Mouse (Mus musculus): ENCODE measurements at regions not wholly inside any gene's neighbourhood (a gene's known extent, or its start where the extent isn't known, plus 50 kb on each side); places are given as distances from the start of the nearest gene placed in this dataset.

DNA sequence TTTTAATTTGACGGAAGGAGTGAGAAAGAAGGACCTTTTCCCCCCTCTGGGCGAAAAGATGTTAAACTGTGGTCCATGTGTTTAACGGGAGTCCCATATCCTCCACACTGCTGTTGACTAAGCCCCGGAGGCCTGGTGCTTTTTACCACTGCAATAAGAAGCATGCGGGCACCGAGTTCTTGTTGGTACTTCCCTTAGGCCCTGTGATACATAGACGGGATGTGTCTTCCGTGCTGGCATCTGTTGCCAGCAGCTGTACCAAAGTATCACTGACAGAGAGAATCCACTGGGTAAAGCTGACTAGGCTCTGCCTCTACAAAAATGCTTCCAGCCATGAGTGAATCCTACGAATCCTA is 232.9 kb downstream of the Zfp36l1 start:
- WGBS = 48% methylated on average over 9 of the region's 9 CpGs
- H3K27ac ChIP-seq (replicated peaks) = peak overlapping the region; percentile 69
- TF ChIP-seq EP300 (optimal IDR thresholded peaks at IDR 0.05) (no peak), CTCF (IDR thresholded peaks at IDR 0.05; ENCODE audit: low read depth) (no peak)
- no peak overlapping the region for H3K9ac ChIP-seq (ENCODE audit: low read length)
- H3K36me3 ChIP-seq (ENCODE audit: control insufficient read depth, insufficient read depth, low read length) = no peaks in the 10 kb centered on the region
- H3K27me3 ChIP-seq (ENCODE audit: control insufficient read depth, insufficient read depth, low read length) = no peaks in the 10 kb centered on the region
- H3K9me3 ChIP-seq (ENCODE audit: control insufficient read depth, low read length) = no peaks in the 10 kb centered on the region
- H3K4me3 ChIP-seq (ENCODE audit: low read depth, low read length) = no peak overlapping the region
- H3K4me2 ChIP-seq (replicated peaks; ENCODE audit: low read depth) = no peak overlapping the region
- ATAC-seq (ENCODE audit: low FRiP score, low TSS enrichment) = 0 out of 2 replicates have a peak, but pooled peaks have one; percentile 22
- no peak for DNase-seq (ENCODE audit: low spot score)
- H3K4me1 ChIP-seq (replicated peaks; ENCODE audit: control insufficient read depth, insufficient read depth) = no peaks in the 10 kb centered on the region

DNA sequence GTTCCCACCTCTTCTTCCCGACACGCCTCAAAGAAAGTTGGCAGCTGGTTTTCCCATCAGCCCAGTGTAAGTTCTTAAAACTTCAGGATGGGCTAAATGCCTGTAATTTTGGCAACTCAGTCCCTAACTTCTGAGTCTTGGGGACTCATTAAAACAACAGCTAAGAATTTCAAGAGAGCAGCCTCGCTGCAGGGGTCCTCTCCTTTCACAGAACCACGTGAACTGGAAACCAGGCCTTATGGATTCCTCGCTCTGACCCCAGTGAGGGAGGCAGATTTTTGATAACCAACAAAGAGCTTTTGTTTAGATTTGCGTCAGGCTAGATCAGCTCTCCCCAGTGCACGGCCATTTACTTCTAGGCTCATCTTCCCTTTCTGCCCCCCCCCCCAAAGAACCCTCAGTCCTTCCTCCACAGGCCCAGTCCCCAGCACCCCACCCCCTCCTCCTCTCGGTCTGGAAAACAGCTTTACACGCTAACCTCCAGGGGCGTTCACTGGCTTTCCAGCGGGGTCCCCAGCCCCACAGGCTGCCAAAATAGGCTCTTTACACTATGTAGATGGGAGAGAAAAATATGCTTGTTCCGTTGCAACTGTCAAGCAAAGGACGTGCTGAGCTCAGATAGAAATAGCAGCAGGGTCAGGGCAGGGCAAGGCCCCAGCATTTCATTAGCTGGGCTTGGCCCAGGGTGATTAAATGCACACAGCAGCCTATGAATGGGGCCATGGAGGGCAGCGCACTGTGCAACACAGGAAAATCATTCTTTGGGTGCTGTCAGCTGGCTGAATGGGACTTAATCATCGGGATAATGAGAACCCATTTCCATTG is 233.5 kb downstream of the Zfp36l1 start:
- Histone ChIP-seq H3K4me2 (replicated peaks; ENCODE audit: low read depth) (no peak overlapping the region), H3K9ac (ENCODE audit: low read length) (no peak overlapping the region), H3K4me3 (ENCODE audit: low read depth, low read length) (no peak overlapping the region), H3K4me1 (replicated peaks; ENCODE audit: control insufficient read depth, insufficient read depth) (no peaks in the 10 kb centered on the region), H3K36me3 (ENCODE audit: control insufficient read depth, insufficient read depth, low read length) (no peaks in the 10 kb centered on the region), H3K27me3 (ENCODE audit: control insufficient read depth, insufficient read depth, low read length) (no peaks in the 10 kb centered on the region), H3K9me3 (ENCODE audit: control insufficient read depth, low read length) (no peaks in the 10 kb centered on the region), H3K27ac (replicated peaks) (peak overlapping the region; percentile 69)
- no peak for DNase-seq (ENCODE audit: low spot score)
- 32% methylated on average over 15 of the region's 15 CpGs for WGBS
- no peak for TF ChIP-seq EP300 (optimal IDR thresholded peaks at IDR 0.05)
- TF ChIP-seq CTCF (IDR thresholded peaks at IDR 0.05; ENCODE audit: low read depth) = no peak
- ATAC-seq (ENCODE audit: low FRiP score, low TSS enrichment) = peak; percentile 64; the same call in 1 of the 2 replicates

DNA sequence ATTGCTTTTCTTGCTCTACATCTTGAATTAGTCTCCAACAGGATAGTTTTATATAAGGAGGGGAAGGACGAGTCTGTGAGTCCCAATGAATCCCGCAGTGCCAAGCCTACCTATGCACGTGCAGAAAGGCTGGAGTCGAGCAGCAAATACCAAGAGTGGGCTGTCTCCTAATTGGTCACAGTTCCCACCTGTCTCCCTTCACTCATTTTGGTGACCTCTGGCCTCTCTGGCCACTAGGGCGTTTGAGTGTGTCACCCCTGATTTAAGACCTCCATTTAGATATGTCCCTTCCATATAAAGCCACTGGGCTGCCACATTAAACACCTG is 234.1 kb downstream of the Zfp36l1 start:
- Histone ChIP-seq H3K27ac (replicated peaks) (no peak overlapping the region), H3K27me3 (ENCODE audit: control insufficient read depth, insufficient read depth, low read length) (no peaks in the 10 kb centered on the region), H3K9ac (ENCODE audit: low read length) (no peak overlapping the region), H3K9me3 (ENCODE audit: control insufficient read depth, low read length) (no peaks in the 10 kb centered on the region), H3K4me2 (replicated peaks; ENCODE audit: low read depth) (no peak overlapping the region), H3K4me3 (ENCODE audit: low read depth, low read length) (no peak overlapping the region), H3K4me1 (replicated peaks; ENCODE audit: control insufficient read depth, insufficient read depth) (no peaks in the 10 kb centered on the region), H3K36me3 (ENCODE audit: control insufficient read depth, insufficient read depth, low read length) (no peaks in the 10 kb centered on the region)
- TF ChIP-seq EP300 (optimal IDR thresholded peaks at IDR 0.05) (no peak), CTCF (IDR thresholded peaks at IDR 0.05; ENCODE audit: low read depth) (no peak)
- ATAC-seq (ENCODE audit: low FRiP score, low TSS enrichment) (no peak), DNase-seq (ENCODE audit: low spot score) (no peak)
- WGBS = 61% methylated on average over 5 of the region's 5 CpGs

DNA sequence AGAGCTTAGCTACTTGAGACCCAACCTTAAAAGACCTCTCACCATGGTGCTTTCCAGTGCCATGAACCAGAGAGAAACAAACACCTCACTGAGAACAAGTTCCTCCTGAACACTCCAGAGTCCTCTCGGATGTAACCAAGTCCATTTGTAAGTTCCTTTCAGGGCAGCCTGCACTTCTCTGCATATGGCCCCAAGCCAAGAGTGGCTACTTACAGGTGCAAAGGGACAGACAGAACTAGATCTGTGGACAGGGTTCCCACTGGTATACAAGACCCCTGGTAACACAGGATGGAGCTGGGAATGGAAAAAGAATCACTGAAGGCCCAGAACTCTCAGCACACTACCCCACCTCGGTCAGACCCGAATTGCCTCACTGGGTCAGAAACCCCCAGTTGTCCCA is 234.7 kb downstream of the Zfp36l1 start:
- H3K4me1 ChIP-seq (replicated peaks; ENCODE audit: control insufficient read depth, insufficient read depth) = no peaks in the 10 kb centered on the region
- H3K9me3 ChIP-seq (ENCODE audit: control insufficient read depth, low read length) = no peaks in the 10 kb centered on the region
- H3K27me3 ChIP-seq (ENCODE audit: control insufficient read depth, insufficient read depth, low read length) = no peaks in the 10 kb centered on the region
- TF ChIP-seq EP300 (optimal IDR thresholded peaks at IDR 0.05) (no peak), CTCF (IDR thresholded peaks at IDR 0.05; ENCODE audit: low read depth) (no peak)
- H3K4me2 ChIP-seq (replicated peaks; ENCODE audit: low read depth) = no peak overlapping the region
- no peak overlapping the region for H3K9ac ChIP-seq (ENCODE audit: low read length)
- no peak for ATAC-seq (ENCODE audit: low FRiP score, low TSS enrichment)
- no peak overlapping the region for H3K4me3 ChIP-seq (ENCODE audit: low read depth, low read length)
- H3K27ac ChIP-seq (replicated peaks) = no peak overlapping the region
- no peaks in the 10 kb centered on the region for H3K36me3 ChIP-seq (ENCODE audit: control insufficient read depth, insufficient read depth, low read length)
- no peak for DNase-seq (ENCODE audit: low spot score)
- 93% methylated on average over 3 of the region's 3 CpGs for WGBS

DNA sequence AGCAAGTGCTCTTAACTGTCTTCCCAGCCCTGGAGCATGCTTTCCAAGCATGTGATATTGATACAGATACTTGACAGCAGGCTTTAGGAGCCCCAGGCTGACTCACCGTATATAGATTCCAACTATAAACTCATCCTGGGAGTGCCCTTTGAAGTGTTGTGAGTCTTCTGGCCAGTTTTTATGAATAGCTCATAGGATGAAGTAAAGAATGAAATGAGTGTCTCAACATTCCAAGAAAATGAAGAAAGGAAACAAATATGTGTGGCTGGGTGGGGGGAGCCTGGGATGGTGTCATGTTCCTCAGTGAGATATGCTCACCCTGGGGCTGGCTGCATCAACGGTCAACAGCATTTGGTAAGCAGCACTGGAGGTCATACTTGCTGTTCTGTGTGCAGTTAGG is 238.5 kb downstream of the Zfp36l1 start:
- Histone ChIP-seq H3K36me3 (ENCODE audit: control insufficient read depth, insufficient read depth, low read length) (no peaks in the 10 kb centered on the region), H3K9ac (ENCODE audit: low read length) (no peak overlapping the region), H3K4me3 (ENCODE audit: low read depth, low read length) (no peak overlapping the region), H3K27me3 (ENCODE audit: control insufficient read depth, insufficient read depth, low read length) (no peaks in the 10 kb centered on the region), H3K27ac (replicated peaks) (no peak overlapping the region), H3K4me2 (replicated peaks; ENCODE audit: low read depth) (no peak overlapping the region), H3K4me1 (replicated peaks; ENCODE audit: control insufficient read depth, insufficient read depth) (no peaks in the 10 kb centered on the region), H3K9me3 (ENCODE audit: control insufficient read depth, low read length) (no peaks in the 10 kb centered on the region)
- WGBS = 35% methylated on average over 2 of the region's 2 CpGs
- no peak for DNase-seq (ENCODE audit: low spot score)
- ATAC-seq (ENCODE audit: low FRiP score, low TSS enrichment) = peak; percentile 38; the same call in 1 of the 2 replicates
- TF ChIP-seq CTCF (IDR thresholded peaks at IDR 0.05; ENCODE audit: low read depth) (no peak), EP300 (optimal IDR thresholded peaks at IDR 0.05) (no peak)

DNA sequence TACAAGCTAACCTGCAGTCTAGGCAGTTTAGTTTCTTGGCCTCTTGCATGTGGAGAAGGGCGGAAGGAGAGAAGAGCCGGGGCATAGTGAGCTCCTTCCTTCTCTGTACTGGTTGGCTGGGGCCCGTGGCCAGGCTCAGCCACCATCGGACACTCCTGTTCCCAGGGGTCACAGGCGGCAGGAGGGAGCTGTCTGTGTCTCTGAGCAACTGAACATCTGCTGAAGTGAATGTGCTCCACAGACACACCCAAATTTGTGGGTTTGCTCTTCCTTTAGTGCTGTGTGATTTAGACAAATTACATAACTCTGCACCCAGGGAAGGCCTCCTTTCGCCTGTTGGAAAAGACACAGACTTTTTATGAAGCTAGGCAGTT is 247.6 kb downstream of the Zfp36l1 start:
- H3K9me3 ChIP-seq (ENCODE audit: control insufficient read depth, low read length) = 0 out of 2 replicates have a peak, but pooled peaks cover 3% of the 10 kb centered on the region
- ATAC-seq (ENCODE audit: low FRiP score, low TSS enrichment) (no peak), DNase-seq (ENCODE audit: low spot score) (peak; percentile 14)
- peak overlapping the region; percentile 35 for H3K27ac ChIP-seq (replicated peaks)
- TF ChIP-seq CTCF (IDR thresholded peaks at IDR 0.05; ENCODE audit: low read depth) (no peak), EP300 (optimal IDR thresholded peaks at IDR 0.05) (no peak)
- H3K36me3 ChIP-seq (ENCODE audit: control insufficient read depth, insufficient read depth, low read length) = no peaks in the 10 kb centered on the region
- H3K9ac ChIP-seq (ENCODE audit: low read length) = no peak overlapping the region
- peaks cover 3% of the 10 kb centered on the region for H3K4me1 ChIP-seq (replicated peaks; ENCODE audit: control insufficient read depth, insufficient read depth)
- no peak overlapping the region for H3K4me2 ChIP-seq (replicated peaks; ENCODE audit: low read depth)
- no peak overlapping the region for H3K4me3 ChIP-seq (ENCODE audit: low read depth, low read length)
- H3K27me3 ChIP-seq (ENCODE audit: control insufficient read depth, insufficient read depth, low read length) = no peaks in the 10 kb centered on the region
- 47% methylated on average over 4 of the region's 6 CpGs for WGBS

Measured in stomach, postnatal 0 days (tissue).